Mouse (Mus musculus) A20 (cell line): ENCODE measurements around the gene Sipa1.

Source experiments
- DNase-seq: peaks from one replicate; pipeline ENCODE4 v3.0.0-alpha.2; 2011; ENCODE audit warnings: low read depth, low spot score

Sipa1 gene

DNA sequence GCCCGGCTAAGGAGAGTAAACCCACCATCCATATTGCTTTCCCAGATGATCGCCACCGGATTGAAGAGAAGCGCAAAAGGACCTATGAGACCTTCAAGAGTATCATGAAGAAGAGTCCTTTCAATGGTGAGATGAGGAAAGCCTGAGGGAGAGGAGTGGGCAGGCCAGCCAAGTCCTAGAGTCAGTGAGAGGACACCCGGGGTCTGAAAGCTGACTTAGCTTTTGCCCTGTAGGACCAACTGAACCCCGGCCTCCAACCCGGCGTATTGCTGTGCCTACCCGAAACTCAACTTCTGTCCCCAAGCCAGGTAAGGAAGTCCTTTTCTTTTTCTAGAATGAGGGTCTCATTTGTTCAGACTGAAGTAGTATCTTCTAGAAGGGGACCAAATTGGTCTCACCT lies 18.2 kb downstream of the Sipa1 start:
- no peak for DNase-seq

DNA sequence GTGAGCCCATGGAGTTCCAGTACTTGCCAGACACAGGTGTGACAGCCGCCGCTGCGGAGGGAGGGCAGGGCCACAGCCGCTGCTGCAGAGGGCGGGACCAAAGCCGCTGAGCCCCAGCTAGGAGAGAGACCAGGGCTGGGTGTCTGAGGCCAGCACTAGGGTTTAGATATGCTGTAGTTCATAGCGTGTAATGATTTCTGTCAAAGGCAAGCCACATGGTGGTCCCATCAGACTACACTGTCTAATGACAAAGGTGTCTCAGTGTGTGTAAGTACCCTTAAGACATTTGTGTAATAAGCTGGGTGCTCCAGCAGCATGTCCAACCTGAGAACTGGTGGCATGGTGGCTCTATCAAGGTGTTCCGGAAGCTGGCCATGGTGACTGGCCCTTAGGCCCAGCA lies 21.9 kb downstream of the Sipa1 start:
- DNase-seq, result no peak

DNA sequence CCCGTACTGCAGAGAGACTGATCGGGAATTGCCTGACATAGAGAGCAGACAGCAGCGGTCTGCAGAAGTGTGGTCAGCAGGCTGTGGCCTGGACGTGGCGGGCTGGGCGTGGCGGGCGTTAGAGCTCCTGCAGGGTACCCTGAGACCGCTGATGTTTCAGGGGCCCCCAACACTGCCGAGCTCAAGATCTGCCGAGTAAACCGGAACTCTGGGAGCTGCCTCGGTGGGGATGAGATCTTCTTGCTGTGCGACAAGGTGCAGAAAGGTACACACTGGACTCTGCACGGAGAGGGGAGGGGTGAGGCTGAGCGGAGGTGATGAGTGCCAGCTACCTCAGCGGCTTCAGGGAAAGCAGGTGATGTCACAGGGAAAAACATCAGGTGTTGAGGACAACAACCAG lies 22.5 kb downstream of the Sipa1 start:
- DNase-seq, result no peak

DNA sequence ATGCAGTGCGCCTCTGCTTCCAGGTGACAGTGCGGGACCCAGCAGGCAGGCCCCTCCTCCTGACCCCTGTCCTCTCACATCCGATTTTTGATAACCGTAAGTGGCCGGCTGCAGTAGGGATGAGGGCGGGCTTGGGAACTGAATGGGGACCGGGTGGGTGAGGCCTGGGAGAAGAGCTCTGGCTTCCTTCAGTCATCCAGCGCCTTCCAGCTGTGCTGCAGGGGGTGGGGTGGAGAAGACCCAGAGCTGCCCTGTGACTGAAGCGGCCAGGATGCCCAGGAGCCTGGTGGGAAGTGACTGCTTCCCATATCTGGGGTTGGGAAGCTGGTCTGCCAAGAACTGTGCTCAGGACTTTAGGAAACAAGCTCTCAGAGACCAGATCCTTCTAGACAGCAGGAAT lies 23.2 kb downstream of the Sipa1 start:
- no peak for DNase-seq

DNA sequence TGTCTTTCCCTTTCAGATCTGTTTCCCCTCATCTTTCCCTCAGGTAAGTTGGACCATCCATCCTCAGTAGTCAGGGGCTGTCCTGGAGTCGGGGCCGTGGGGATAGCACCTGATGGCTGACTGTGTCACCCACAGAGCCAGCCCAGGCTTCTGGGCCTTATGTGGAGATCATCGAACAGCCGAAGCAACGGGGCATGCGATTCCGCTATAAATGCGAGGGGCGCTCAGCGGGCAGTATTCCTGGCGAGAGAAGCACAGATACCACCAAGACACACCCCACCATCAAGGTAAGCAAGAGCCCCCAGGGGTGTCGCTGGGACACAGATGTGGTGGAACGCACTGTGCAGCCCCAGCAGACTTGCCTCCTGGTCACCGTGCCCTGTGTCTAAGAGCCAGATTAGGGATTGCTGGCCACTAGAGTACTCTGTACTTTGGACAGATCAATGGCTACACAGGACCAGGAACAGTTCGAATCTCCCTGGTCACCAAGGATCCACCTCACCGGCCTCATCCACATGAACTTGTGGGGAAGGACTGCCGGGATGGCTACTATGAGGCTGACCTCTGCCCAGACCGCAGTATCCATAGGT lies 25.0 kb downstream of the Sipa1 start:
- DNase-seq, result no peak

DNA sequence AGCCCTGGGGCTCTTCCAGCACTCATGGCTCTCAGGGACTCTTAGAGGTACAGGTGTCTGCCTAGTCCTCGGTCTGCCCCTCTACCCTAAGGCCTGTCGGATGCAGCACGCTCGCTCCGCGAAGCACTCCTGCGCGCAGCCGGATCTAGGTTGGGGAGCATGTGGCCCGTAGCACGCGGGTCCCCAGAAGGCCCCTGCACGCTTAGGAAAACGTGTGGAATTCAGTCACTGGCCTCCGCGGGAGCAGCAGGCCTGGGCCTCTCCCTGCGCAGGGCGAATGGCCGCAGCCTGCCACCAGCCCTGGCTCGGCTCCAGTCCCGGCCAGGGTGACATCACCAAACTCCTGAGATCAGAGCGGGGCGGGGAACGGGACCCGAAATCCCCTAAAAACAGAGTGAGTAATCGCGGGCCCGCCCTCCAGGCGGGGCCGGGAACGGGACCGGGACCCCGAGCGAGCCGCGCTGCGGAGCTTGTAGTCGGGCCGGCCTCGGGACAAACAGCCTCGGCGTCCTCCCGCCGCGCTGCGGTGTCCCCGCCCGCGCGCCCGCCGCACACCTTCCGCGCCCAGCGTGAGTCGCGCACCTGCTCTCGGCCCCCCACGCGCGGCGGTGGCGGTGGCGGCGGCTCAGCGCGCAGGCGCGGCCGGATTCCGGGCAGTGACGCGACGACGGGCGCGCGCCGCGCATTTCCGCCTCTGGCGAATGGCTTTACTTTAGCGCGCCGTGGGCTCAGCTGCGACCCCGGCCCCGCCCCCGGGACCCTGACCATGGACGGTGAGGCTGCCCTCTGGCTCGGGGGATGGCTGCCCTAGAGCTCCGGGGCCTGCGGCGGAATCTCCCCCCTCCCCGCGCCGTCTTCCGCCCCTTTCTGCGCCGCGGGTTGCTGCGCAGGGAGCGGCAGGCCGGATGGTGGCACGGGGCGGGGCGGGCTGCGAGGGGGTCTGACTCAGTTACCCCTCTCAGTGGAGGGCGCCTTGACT lies 26.1 kb downstream of the Sipa1 start, which contains the start of gene Rela:
Rela (plus strand) TSS at position 415 of the 979 bp plus-strand sequence.
- peak; percentile 94 for DNase-seq

DNA sequence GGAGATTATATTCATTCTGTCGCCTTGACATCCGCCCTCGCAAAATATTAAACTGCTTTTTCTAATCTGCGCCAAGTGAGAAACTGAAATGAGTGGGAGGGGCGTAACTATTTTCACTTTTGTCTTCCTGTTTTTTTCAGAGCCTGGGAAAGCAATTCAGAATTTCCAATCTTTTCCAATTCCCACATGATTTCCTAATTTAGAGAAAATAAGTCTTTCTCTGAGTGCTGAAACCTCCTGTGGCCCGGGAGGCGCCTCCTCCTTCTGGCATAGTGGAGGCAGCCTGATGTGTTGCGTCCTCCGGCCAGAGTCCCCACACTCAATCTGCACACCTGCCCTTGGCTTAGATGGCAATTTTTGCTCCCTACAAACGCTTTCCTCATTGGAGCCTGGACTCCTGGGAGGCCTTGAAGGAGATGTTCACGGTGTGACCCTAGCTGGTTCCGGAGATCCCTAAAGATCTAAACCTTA lies 26.9 kb downstream of the Sipa1 start:
- no peak for DNase-seq

DNA sequence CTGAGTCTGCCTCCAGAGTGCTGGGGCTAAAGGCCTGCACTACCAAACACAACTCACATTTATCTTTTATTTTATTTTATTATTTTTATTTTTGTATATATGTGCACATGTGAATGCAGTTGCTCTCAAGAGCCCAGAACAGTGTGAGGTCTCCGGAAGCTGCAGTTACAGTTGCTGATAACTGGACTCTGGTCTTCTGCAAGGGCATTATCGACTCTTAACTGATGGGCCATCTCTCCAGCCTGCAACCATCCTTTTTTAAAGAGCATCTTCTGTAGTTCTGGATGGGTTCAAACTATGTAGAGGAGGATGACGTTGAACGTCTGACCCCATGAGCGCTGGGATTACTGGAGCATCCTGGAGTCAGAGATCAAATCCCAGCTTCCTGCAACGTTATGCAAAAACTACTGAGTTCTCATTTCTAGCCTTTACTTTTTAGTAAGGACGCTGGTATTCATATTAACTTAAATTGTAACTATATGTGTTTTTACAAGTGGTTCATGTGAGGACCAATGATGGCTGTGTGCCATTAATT lies 27.4 kb downstream of the Sipa1 start:
- DNase-seq, result no peak

DNA sequence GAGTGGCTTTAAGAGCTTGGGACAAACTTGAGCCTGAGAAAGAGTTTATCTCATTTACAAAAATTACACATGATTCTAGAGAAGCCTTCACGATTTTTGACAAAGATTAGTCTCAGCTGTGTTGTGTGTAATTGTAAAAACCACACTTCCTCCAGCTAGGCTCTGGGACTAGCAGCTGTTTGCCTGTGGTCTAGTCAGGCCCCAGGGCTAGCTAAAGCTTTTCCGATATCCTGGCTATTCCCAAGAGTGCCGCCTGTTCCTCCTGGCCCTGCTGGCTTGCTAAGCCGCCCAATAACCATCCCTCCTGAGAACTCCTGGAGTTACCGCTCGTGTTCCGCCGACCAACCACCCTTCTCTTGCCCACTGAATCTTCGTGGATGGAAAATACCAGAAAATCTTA lies 31.4 kb downstream of the Sipa1 start:
- no peak for DNase-seq

DNA sequence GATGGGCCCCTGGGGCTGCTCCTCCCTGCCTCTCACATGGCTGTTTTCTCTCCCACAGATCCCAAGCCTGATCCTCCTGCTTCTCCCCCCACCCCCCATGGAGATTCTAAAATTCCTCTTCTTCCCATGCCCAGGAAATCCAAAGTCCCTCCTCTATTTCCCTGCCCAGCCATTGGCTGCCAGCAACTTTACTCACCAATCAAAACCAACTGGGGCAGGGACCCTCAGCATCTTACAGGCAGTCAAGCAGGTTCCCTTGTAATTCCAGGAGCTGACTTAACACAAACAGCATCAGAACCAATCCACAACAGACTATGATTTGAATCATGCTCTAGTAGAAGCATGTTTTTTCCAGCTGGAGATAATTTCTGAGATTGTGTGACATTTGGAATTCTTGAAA lies 33.6 kb downstream of the Sipa1 start:
- DNase-seq, result no peak

DNA sequence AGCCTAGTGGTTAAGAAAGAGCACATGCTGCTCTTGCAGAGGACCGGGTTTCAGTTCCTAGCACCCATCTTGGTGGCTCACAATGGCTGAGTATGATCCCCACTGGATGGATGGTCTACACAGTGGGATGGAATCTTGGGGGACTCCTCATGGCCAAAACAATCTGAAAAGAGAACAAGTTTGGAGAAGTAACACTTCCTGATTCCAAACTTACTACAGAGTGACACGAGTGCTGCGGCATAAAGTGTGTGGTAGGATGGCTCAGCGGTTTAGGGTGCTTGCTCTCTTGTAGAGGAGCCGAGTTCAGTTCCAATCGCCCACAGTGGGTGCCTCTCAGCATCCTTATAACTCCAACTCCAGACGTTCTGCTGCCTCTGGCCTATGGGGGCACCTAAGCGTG lies 38.2 kb downstream of the Sipa1 start:
- DNase-seq, result no peak

DNA sequence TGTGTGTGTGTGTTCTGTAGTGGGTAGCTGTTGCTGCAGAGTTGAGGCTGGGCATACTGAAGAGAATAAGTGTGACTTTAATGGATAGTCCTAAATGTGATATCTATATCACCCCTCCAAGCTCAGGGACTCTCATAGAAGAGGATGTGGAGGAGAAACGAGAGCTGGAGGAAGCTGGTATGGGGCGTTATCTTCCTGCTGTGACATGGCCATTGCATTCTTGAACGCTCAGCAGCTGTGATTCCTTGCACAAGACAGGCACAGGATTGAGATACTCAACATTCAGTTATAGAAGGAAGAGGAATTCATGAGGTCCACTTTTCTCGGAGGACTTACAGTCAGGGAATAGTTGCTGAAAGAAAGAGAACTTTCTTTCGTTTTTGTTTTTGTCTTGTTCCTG lies 41.6 kb downstream of the Sipa1 start:
- DNase-seq, result no peak

DNA sequence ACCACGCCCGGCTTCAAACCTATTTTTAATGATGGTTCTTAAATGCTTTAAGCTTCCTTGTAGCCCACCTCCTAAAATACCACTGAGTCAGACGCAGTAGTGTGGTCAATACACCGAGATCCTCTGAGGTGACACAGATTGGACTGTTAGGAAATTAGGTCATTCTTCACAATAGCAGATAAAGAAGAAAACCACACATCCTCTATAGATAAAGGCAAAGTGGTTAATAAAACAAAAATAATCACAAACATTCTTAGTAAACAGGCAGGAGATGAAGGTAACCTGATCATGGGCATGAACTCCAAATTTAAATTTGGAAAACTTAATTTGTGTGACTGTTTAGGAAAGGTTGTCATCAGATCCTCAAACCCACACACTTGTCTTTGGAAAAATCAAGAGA lies 43.5 kb downstream of the Sipa1 start:
- no peak for DNase-seq

DNA sequence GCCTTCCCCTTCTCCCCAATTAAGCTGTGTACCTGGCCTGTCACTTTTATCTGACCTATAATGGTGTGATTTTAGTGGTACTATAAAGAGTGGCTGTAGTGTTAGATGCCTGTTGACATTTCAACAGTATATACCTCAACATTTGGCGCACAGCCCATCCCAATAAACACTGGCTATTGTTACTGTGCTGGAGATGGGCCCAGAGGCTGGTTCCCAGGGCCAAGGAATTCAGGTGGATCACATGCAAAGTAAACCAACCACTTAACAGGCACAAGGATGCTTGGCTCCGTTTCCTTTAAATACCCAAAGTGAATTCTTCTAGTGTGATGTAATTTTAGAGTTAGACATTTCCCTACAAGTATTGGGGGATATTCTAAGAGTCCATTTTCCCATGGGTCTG lies 48.6 kb downstream of the Sipa1 start:
- no peak for DNase-seq

DNA sequence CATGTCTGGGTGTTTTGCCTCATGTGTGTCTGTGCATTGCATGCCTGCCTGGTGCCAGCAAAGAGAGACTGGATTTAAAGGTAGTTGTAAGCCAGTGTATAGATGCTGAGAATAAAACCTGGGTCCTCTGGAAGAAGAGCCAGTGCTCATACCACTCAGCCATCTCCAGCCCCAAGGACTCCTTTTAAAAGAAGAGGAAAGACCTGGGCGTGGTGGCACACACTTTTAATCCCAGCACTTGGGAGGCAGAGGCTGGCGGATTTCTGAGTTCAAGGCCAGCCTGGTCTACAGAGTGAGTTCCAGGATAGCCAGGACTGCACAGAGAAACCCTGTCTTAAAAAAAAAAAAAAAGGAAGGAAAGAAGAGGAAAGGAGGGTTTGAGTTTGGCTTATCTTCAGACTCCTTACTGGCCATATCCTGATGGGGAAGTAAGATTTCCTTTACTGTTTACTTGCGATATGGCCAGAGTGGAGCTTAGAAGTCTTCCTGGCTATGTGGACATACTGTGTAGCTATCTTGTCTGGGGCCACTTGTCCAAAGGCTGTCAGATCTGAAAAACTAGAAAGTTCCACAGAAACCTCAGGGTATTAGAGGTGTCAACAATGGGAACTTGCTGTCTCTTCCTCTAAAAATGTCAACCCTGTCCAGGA lies 50.6 kb downstream of the Sipa1 start:
- no peak for DNase-seq

DNA sequence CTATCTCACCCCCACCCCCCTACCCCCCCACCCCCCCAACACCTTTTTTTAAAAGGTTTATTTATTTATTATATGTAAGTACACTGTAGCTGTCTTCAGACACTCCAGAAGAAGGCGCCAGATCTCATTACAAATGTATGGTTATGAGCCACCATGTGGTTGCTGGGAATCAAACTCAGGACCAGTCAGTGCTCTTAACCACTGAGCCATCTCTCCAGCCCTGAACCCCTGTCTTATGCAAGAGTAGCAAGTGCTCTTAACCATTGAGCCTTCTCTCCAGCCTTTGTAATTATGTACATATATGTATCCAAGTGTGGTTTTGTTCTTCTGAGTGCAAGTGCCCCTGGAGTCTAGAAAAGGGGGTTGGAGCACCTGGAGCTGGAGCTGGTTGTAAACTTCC lies 51.5 kb downstream of the Sipa1 start:
- DNase-seq, result peak; percentile 62

DNA sequence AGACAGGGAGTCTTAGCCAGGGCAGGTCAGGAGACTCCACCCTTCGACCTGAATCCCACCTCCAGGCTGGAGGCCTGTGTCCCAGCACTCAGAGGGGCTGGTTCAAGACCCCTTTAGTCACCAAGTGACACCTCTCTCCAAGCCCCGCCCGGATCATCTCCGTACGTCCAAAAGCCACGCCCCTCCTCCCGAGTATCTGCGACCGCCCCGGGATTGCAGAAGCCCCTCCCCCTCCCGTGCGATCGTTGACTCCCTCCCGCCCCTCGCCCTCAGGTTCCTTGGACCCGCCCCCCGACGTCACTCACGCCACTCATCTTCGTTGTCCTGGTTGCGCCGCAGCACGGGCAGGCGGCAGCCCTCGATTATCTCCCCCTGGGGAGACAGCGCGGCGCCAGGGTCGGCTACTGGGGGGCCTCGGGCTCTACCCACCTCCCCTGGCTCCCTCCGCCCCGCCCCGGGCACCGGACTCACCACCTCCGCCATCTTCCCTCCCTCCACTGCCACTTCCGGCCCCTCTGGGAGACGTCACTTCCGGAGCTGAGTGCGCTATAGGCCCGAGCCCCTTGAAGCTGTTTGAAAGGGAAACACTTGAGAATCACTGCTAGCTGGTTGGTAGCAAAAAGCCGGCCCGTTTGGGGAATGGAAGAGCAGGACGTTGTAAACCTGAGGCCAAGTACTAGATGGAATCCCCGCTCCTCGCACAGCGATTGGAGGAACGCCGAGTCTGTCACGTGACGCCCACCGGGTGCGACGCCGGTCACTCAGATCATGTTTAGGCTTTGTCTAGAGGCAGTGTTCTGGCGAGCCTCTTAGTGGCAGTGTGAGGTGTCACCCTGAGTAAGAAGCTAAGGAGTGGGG lies 53.7 kb downstream of the Sipa1 start, which contains the start of gene Kat5:
Kat5 (minus strand) TSS at position 691 of the 858 bp plus-strand sequence.
- DNase-seq, result peak; percentile 98

DNA sequence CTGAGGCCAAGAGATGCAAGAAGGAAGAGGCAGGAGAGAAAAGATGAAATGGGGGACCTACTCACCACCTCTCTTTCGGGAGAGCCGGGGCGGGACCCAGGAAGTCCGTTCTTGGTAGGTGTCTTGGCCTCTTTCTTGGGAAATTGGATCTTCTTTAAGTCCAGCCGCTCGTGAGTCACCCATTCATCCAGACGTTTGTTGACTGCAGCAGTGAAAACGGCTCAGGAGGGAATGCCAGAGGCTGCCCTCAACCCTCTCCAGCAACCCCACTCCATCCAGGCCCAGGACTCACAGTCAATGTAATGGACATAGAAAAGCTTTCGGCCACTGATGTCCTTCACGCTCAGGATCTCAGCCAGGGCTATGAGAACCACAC lies 54.3 kb downstream of the Sipa1 start:
- no peak for DNase-seq

DNA sequence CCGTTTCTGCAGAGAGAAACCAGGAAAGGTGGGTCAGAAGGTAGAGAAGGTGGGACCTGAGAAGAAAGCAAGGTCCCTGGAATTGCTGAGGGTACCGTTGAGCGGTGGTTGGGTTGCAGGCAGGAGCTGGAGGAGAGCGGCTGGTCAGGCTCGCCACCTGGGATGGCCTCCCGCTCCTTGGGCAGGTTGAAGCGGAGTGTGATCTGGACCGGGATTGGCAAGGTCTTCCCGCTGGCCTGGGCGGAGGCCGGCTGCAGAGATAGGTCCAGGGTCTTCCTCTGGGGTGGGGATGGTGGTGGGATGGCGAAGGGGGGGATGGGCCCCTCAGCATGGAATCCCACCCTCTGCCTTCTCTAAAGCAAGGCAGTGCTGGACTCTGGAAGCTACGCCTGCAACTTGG lies 54.8 kb downstream of the Sipa1 start:
- DNase-seq, result no peak

DNA sequence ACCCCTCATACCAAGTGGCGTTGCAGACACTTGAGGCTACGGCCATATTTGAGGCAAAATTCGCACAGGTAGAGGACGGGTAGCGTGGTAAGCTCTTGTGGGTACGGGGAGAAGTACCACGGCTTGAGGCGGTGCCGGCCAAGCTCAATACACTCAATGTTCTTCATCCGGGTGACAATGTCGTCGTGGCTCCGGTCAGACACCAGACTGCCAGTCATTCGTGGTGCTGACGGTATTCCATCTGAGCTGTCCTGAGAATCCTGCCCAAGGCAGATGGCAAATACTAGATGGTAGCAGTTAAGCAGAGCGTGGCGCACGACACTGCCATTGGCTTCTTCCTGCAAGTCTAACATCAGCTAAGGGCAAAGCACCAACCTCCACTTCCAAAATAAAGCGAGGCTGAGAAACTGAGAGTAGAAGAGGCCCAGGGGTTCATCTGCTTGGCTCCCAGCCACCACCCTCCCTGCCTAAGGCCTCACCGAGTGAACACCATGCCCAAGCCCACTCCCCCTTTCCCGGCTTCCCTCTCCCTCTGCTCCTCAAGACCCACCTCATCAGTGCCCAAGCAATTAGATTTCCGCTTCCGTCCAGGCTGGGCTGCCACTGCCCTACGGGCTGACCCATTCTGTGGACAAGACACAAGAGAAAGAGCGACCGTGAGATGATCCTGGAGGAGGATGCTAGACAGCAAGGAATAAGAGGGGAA lies 55.6 kb downstream of the Sipa1 start:
- no peak for DNase-seq

DNA sequence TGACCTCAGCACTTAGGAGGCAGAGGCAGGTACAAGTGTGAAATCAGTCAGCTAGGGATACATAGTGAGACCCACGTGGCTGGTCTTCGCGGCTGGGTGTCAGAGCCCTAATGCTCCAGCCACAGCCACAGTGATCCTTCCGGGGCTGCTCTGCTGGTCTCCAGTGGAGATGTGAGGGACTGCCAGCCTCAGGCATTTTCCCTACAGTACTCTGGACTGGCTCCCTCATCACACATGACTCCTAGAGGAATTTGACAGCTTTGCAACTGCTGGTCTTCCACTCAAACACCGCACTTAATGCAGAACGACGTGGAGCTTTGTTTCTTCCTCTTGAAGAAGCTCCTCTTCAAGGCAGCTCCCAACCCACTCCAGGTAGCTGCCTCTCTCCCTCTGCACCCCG lies 57.3 kb downstream of the Sipa1 start:
- no peak for DNase-seq
